Mouse (Mus musculus) stomach, postnatal 0 days (tissue): ENCODE results near the gene Teddm2. TPM values are rescaled to one million over a fixed set of nuclear protein-coding genes. Genes with fewer than 3 reads are reported as not detected.
A peak's percentile ranks its signal among the peaks of the same experiment; 100 is the strongest.

Source experiments
- ATAC-seq: fragments of 200-750 bp; cut with Nextera tagmentation; 2 replicates; pipeline ENCODE4 v1.8.0; 2017; ENCODE audit not compliant: low FRiP score, low TSS enrichment
- DNase-seq: peaks from one replicate; pipeline ENCODE4 v3.0.0-alpha.2; 2016; ENCODE audit warnings: low spot score
- H3K27ac ChIP-seq: fragments of 300-500 bp; sonication (generic); replicated peaks from 2 replicates; pipeline ENCODE4 v1.5.1; 2014; ENCODE audit warnings: mild to moderate bottlenecking, control low read depth
- H3K27me3 ChIP-seq: fragments of 300-500 bp; sonication (generic); 2 replicates; pipeline ENCODE4 v1.6.1; 2014; ENCODE audit warnings: low read length; ENCODE audit not compliant: control insufficient read depth, insufficient read depth
- H3K36me3 ChIP-seq: fragments of 300-500 bp; sonication (generic); 2 replicates; pipeline ENCODE4 v1.6.1; 2014; ENCODE audit warnings: low read length, mixed read lengths; ENCODE audit not compliant: control insufficient read depth, insufficient read depth
- H3K4me1 ChIP-seq: fragments of 300-500 bp; sonication (generic); replicated peaks from 2 replicates; pipeline ENCODE4 v1.6.1; 2014; ENCODE audit warnings: antibody characterized with exemption; ENCODE audit not compliant: control insufficient read depth, insufficient read depth
- H3K4me2 ChIP-seq: fragments of 300-500 bp; sonication (generic); replicated peaks from 2 replicates; pipeline ENCODE4 v1.6.1; 2014; ENCODE audit warnings: low read depth, mild to moderate bottlenecking, control low read depth, moderate library complexity
- H3K4me3 ChIP-seq: fragments of 300-500 bp; sonication (generic); 2 replicates; pipeline ENCODE4 v1.5.1; 2014; ENCODE audit warnings: low read depth, low read length, control low read depth
- H3K9ac ChIP-seq: fragments of 300-500 bp; sonication (generic); 2 replicates; pipeline ENCODE4 v1.6.1; 2014; ENCODE audit warnings: mild to moderate bottlenecking, low read length, control low read depth, mixed read lengths
- H3K9me3 ChIP-seq: fragments of 300-500 bp; sonication (generic); 2 replicates; pipeline ENCODE4 v1.6.1; 2016; ENCODE audit warnings: low read length; ENCODE audit not compliant: control insufficient read depth
- CTCF ChIP-seq: IDR thresholded peaks from 2 replicates; pipeline ENCODE4 v1.5.1; 2016; ENCODE audit warnings: antibody characterized with exemption, low read depth, mild to moderate bottlenecking, moderate library complexity
- EP300 ChIP-seq: optimal IDR thresholded peaks from 2 replicates; pipeline ENCODE3; 2016; ENCODE audit warnings: antibody characterized with exemption
- WGBS: fragments of 180-500 bp; shearing (Covaris S2); extraction: QIAGEN DNeasy Blood & Tissue Kit; methylation state at CpG from one replicate; pipeline ENCODE4 v1.1.7; 2014; 5-methylcytosine and 5-hydroxymethylcytosine counted together
- polyA plus RNA-seq: library from polyadenylated mRNA; unstranded; fragments of >200 nt; fragmentation: Nextera tagmentation; extraction: Ambion mirVana; gene quantifications from 2 replicates; pipeline ENCODE4 v1.2.1, GENCODE M21; 2015

Gene Teddm2
- polyA plus RNA-seq, 1 experiment from 2014 or later, result 0.80 TPM

DNA sequence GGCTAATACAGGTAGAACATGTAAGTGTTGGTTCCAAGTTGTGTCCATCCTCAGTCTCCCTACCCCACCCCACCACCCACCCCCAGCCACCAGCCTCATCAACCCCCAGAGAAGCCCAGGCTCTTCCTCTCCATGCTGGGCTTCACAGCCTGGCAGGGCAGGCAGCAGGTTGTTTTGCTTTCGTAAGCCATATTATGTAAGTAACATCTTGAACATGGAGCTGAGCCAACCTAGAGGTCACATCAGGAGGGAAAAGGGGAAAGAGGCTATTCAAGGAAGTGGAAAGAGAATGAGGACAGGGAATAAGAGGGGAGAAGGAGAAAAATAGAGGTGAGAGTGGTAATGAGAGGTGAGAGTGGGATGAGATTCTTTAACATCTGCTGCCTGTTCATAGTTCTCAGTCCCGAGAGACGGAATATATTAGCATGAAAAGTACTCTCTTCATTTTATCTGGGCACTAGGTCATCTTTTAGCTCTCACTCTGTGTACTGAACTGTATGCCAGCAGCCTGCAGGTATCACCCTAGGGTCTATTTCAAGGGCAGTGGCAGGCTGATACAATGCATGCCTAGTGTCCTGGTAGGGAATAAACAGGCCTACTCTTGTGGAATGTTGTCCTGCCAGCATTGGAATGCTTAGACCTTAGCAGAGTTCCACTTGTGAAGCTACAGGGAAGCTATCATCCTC, 18.6 kb upstream of the Teddm2 start:
- TF ChIP-seq EP300, result no peak
- Histone ChIP-seq H3K36me3 (no peaks in the 10 kb centered on the region), H3K9ac (no peak overlapping the region), H3K4me1 (no peaks in the 10 kb centered on the region), H3K27ac (no peak overlapping the region), H3K4me3 (no peak overlapping the region), H3K9me3 (no peaks in the 10 kb centered on the region), H3K27me3 (no peaks in the 10 kb centered on the region), H3K4me2 (no peak overlapping the region)
- DNase-seq, result no peak
- no peak for ATAC-seq
- WGBS, result 73% methylated on average over 3 of the region's 3 CpGs

DNA sequence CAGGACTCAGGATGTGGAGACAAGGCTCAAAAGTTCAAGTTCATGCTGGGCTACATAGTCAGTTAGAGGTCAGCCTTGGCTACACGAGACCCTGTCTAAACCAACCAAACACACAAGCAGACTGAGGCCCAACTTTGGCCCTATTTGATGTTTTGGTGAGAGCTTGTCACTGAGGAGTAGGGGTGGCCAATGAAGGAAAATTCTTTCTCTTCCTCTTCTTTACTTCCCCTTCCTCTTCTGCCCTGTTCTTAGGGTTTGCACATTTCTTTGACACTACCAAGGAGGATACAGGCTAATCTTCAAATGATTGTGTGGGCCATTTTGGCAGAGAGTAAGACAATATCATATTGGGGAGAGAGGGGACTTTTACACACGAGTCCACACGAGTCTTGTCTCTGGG, 13.8 kb upstream of the Teddm2 start:
- DNase-seq (no peak), ATAC-seq (no peak)
- TF ChIP-seq EP300 (no peak), CTCF (no peak)
- 64% methylated on average over 3 of the region's 3 CpGs for WGBS
- Histone ChIP-seq H3K4me2 (no peak overlapping the region), H3K27ac (no peak overlapping the region), H3K9ac (no peak overlapping the region), H3K27me3 (no peaks in the 10 kb centered on the region), H3K9me3 (no peaks in the 10 kb centered on the region), H3K4me1 (0 out of 2 replicates have a peak, but pooled peaks cover 2% of the 10 kb centered on the region), H3K36me3 (peaks cover under 1% of the 10 kb centered on the region), H3K4me3 (no peak overlapping the region)

DNA sequence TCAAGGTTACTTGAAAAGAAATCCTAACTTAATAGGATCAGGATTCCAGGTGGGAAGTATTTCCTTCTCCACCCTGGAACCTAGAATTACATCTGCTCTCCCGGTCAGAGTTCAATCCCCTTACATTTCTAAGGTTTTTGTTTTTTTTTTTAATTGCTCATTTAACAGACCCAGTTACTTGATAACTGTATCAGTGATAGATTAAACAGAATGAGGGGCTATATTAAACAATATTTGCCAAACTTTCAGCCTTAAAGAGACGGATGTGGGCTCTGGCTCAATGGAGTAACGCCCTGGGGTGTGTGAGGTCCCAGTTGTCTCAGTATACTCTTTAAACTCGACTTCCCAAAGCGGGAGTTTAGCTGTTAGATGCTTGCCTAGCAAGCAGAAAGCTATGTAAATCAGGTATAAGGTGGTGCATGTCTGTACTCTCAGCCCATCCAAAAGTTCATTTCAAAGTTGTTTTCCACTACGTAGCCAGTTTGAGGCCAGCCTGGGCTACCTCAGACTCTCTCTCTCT, 11.3 kb upstream of the Teddm2 start:
- TF ChIP-seq CTCF, result no peak
- TF ChIP-seq EP300, result no peak
- no peak overlapping the region for H3K4me3 ChIP-seq
- H3K9me3 ChIP-seq, result no peaks in the 10 kb centered on the region
- H3K27ac ChIP-seq, result no peak overlapping the region
- no peak for DNase-seq
- ATAC-seq, result no peak
- 70% methylated on average over 6 of the region's 6 CpGs for WGBS
- H3K4me1 ChIP-seq, result 0 out of 2 replicates have a peak, but pooled peaks cover 2% of the 10 kb centered on the region
- H3K36me3 ChIP-seq, result peaks cover 23% of the 10 kb centered on the region
- H3K4me2 ChIP-seq, result no peak overlapping the region
- no peaks in the 10 kb centered on the region for H3K27me3 ChIP-seq
- H3K9ac ChIP-seq, result no peak overlapping the region

DNA sequence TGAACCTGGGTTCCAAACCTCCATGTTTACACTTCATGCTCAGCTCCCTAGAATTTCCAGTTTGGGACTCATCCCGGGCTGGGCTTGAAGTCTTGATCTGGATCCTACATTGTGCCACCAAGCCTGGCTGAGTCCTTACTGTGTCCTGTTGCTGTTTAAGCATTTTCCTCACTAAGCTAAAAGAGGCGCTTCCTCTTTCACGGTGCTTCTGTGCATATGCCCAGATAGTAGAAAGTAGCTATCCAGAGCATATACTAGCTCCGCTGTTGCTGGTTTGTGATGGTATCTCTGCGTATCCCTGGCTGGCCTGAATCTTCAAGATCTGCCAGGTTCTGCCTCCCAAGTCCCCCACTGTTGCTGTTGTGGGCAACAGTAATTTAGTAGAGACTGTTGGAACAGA, 10.4 kb upstream of the Teddm2 start:
- H3K9me3 ChIP-seq, result no peaks in the 10 kb centered on the region
- no peak for TF ChIP-seq EP300
- TF ChIP-seq CTCF, result no peak
- DNase-seq (no peak), ATAC-seq (peak; percentile 26; the same call in 1 of the 2 replicates)
- peaks cover 29% of the 10 kb centered on the region for H3K36me3 ChIP-seq
- 0 out of 2 replicates have a peak overlapping the region, but pooled peaks have one; percentile 61 for H3K27ac ChIP-seq
- 78% methylated on average over 5 of the region's 5 CpGs for WGBS
- 0 out of 2 replicates have a peak, but pooled peaks cover 2% of the 10 kb centered on the region for H3K4me1 ChIP-seq
- no peak overlapping the region for H3K9ac ChIP-seq
- H3K27me3 ChIP-seq, result no peaks in the 10 kb centered on the region
- H3K4me2 ChIP-seq, result no peak overlapping the region
- H3K4me3 ChIP-seq, result no peak overlapping the region

DNA sequence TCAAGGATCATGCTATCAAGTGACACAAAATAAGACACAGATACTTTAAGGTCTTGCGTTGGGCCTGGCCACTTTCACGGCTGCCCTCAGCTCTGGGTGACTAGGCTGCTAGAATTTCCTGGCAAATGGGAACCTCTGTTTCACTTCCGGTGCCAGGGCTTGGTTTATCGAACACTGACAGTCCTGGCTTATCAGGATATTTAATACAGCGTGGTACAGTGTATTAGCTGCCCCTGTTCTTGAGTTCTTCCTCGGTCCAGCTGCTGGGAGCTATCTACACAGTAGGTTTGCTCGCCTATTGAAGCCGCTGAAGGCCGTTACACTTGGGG, 9.9 kb upstream of the Teddm2 start:
- H3K36me3 ChIP-seq, result peaks cover 34% of the 10 kb centered on the region
- no peak overlapping the region for H3K4me3 ChIP-seq
- H3K9me3 ChIP-seq, result no peaks in the 10 kb centered on the region
- H3K4me2 ChIP-seq, result no peak overlapping the region
- DNase-seq (no peak), ATAC-seq (peak; percentile 54)
- WGBS, result 80% methylated on average over 9 of the region's 9 CpGs
- no peak overlapping the region for H3K9ac ChIP-seq
- 0 out of 2 replicates have a peak, but pooled peaks cover 2% of the 10 kb centered on the region for H3K4me1 ChIP-seq
- TF ChIP-seq CTCF (no peak), EP300 (no peak)
- peak overlapping the region; percentile 61; the same call in 1 of the 2 replicates for H3K27ac ChIP-seq
- no peaks in the 10 kb centered on the region for H3K27me3 ChIP-seq

DNA sequence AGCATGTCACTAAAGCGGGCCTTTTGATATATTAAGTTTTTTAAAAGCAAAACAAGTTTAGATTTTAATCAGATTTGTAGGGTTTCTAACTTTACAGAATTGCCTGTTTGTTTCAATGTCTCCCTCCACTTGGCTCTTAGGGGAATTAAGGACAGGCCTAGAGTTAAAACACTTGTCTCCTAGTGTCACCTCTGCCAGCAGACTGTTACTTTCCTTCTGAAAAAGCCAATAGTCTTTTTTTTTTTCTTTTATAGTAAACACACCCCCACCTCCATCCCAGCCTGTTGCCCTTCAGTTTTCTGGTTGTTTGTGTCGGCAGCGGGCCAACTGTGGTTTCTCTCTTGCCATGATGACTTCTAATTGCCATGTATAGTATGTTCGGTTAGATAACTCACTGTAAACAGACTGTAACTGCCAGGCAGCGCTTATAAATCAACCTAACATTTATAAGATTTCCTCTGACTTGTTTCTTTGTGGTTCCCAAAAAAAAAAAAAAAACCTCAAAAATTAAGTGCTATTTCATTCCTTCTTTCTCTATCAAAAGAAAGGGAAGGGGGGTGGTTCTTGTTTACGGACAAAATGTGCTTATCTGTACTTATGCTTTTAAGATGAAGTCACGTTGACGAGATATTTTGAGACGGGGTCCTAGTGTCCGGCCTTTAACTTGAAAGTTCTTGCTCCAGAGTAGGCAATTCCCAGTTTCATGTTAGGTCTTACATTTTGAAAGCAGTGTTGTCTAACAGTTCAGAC, 9.4 kb upstream of the Teddm2 start:
- Histone ChIP-seq H3K9ac (no peak overlapping the region), H3K4me1 (0 out of 2 replicates have a peak, but pooled peaks cover 2% of the 10 kb centered on the region), H3K4me3 (no peak overlapping the region), H3K27ac (no peak overlapping the region; the same call in 1 of the 2 replicates), H3K36me3 (peaks cover 38% of the 10 kb centered on the region), H3K4me2 (no peak overlapping the region), H3K9me3 (no peaks in the 10 kb centered on the region), H3K27me3 (no peaks in the 10 kb centered on the region)
- 65% methylated on average over 10 of the region's 10 CpGs for WGBS
- TF ChIP-seq EP300, result no peak
- TF ChIP-seq CTCF, result no peak
- DNase-seq (no peak), ATAC-seq (no peak)
